Mouse (Mus musculus) cerebellum, adult 2 months (tissue): ENCODE results near the gene Ppp1r12c.

Experiments
- CTCF ChIP-seq: fragments of 200-500 bp; IDR thresholded peaks from 2 replicates; pipeline ENCODE4 v1.5.1; 2011; ENCODE audit warnings: low read depth, mild to moderate bottlenecking, control low read depth, low read length, moderate library complexity, borderline replicate concordance; ENCODE audit not compliant: insufficient read depth
- POLR2A ChIP-seq: fragments of 200-500 bp; IDR thresholded peaks from 2 replicates; pipeline ENCODE4 v1.6.1; 2011; ENCODE audit warnings: low read length, control low read depth, borderline replicate concordance; ENCODE audit not compliant: insufficient read depth

DNA sequence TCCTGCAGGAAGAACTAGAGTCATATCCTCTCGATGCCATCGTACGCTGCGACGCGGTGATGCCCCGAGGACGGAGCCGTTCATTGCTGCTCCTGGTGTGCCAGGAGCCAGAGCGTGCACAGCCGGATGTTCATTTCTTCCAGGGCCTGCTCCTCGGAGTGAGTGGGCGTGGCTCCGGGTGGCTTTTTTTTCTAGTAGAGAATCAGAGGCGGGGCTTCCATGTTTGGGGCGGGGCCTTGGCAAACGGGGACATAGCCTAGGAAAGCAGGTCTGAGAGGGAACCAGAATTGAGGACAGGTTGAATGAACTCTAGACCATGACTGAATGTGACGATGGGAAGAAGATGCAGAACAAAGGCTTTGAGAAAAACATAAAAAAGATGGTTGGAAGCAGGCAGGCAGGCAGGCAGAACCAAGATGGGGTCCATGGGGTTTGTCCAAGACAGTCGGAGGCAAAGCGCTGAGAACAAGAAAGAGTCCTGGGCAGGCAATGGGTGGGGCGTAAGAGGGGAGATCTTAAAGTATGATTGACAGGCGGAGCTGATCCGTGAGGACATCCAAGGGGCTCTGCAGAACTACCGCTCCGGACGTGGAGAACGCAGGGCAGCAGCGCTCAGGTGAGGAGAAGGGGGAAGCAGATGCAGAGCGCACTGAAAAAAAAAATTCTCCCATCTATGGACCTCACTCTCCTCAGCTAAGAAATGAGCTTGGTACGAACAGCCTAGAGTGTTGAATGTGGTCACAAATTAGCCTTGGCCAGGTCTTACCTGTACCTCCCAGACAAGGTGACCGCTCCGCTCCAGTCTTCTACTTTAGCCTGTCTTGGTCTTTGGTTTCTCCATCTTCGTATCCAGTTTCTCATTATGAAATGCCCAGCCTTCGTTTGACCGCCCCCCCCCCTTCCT lies 31.0 kb downstream of the Ppp1r12c start:
- no peak for TF ChIP-seq CTCF
- TF ChIP-seq POLR2A: no peak
